Mouse (Mus musculus) embryonic fibroblast, embryonic 13.5 days (primary cell): ENCODE data around the gene Dedd.

ENCODE experiments used
- CTCF ChIP-seq: IDR thresholded peaks from 2 replicates; pipeline ENCODE4 v1.5.1; 2011; ENCODE audit warnings: mild to moderate bottlenecking, control low read depth, low read length, moderate library complexity, borderline replicate concordance; ENCODE audit not compliant: insufficient read depth
- POLR2A ChIP-seq: IDR thresholded peaks from 2 replicates; pipeline ENCODE4 v1.6.1; 2011; ENCODE audit warnings: low read depth, mild to moderate bottlenecking, control low read depth, low read length, moderate library complexity

DNA sequence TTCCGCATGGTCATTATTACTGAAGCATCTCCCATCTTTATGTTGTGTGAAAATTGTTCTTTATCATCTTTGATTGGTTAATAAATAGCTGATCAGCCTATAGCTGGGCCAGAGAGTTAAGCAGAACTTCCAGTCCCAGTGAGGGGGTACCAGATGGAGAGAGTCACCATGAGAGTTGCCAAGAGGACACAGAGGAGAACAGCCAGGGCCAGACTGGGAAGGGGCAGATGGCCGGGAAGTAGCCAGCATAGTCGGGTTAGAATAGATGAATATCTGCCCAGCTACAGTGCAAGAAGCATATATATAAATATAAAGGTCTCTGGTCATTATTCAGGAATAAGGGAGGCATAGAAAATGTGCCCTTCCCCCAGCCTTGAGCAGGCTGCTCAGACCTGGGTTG, 30.7 kb upstream of the Dedd start:
- no peak for TF ChIP-seq CTCF
- no peak for TF ChIP-seq POLR2A
